Mouse (Mus musculus) bone marrow, adult 2 months (tissue): ENCODE measurements around the gene Inpp4b.

Experiments used
- CTCF ChIP-seq: fragments of 200-500 bp; IDR thresholded peaks from 2 replicates; pipeline ENCODE4 v1.5.1; 2011; ENCODE audit warnings: low read length, control low read depth; ENCODE audit not compliant: control insufficient read depth, insufficient read depth
- POLR2A ChIP-seq: fragments of 200-500 bp; IDR thresholded peaks from 2 replicates; pipeline ENCODE4 v1.6.1; 2011; ENCODE audit warnings: low read depth, mild to moderate bottlenecking, control low read depth, low read length, borderline replicate concordance; ENCODE audit not compliant: control insufficient read depth

- TF ChIP-seq CTCF: no peak
- no peak for TF ChIP-seq POLR2A
Measured at GRCm38 (mm10) chr8:81855009-81855408, 512.7 kb downstream of the Inpp4b start.
